Mouse (Mus musculus) forebrain, postnatal 0 days (tissue): ENCODE results near the gene Fam20a. TPM values are rescaled to one million over a fixed set of nuclear protein-coding genes. Genes with fewer than 3 reads are reported as not detected.

Source experiments
- ATAC-seq: fragments of 200-750 bp; cut with Nextera tagmentation; 2 replicates; pipeline ENCODE4 v1.8.0; 2017; ENCODE audit warnings: mild to moderate bottlenecking, moderate library complexity
- DNase-seq: peaks from one replicate; pipeline ENCODE4 v3.0.0-alpha.2; 2015
- H3K27ac ChIP-seq: fragments of 300-500 bp; sonication (generic); 2 replicates; pipeline ENCODE4 v1.5.1; 2014; ENCODE audit warnings: low read depth, mild to moderate bottlenecking, antibody characterized with exemption, low read length, moderate library complexity, mixed read lengths
- H3K27me3 ChIP-seq: fragments of 300-500 bp; sonication (generic); 2 replicates; pipeline ENCODE4 v1.6.1; 2014; ENCODE audit warnings: mild to moderate bottlenecking, low read length, mixed read lengths; ENCODE audit not compliant: insufficient read depth
- H3K36me3 ChIP-seq: fragments of 300-500 bp; sonication (generic); 2 replicates; pipeline ENCODE4 v1.6.1; 2014; ENCODE audit warnings: mild to moderate bottlenecking, moderate library complexity; ENCODE audit not compliant: insufficient read depth
- H3K4me1 ChIP-seq: fragments of 300-500 bp; sonication (generic); 2 replicates; pipeline ENCODE4 v1.6.1; 2014; ENCODE audit warnings: antibody characterized with exemption; ENCODE audit not compliant: insufficient read depth
- H3K4me2 ChIP-seq: fragments of 300-500 bp; sonication (generic); 2 replicates; pipeline ENCODE4 v1.6.1; 2014; ENCODE audit warnings: low read depth, mild to moderate bottlenecking, moderate library complexity
- H3K4me3 ChIP-seq: fragments of 300-500 bp; sonication (generic); 2 replicates; pipeline ENCODE4 v1.5.1; 2014; ENCODE audit warnings: low read depth, low read length, mixed read lengths
- H3K9ac ChIP-seq: fragments of 300-500 bp; sonication (generic); 2 replicates; pipeline ENCODE4 v1.6.1; 2014; ENCODE audit warnings: mild to moderate bottlenecking
- H3K9me3 ChIP-seq: fragments of 300-500 bp; sonication (generic); 2 replicates; pipeline ENCODE4 v1.6.1; 2016; ENCODE audit warnings: low read length
- CTCF ChIP-seq: sonication (generic); IDR thresholded peaks from 2 replicates; pipeline ENCODE4 v1.5.1; 2016; ENCODE audit warnings: antibody characterized with exemption, control low read depth, low read depth
- WGBS: fragments of 180-500 bp; shearing (Covaris S2); extraction: QIAGEN DNeasy Blood & Tissue Kit; methylation state at CpG from one replicate; pipeline ENCODE4 v1.1.7; 2014; 5-methylcytosine and 5-hydroxymethylcytosine counted together
- polyA plus RNA-seq: library from polyadenylated mRNA; unstranded; fragments of >200 nt; fragmentation: Nextera tagmentation; extraction: Ambion mirVana; gene quantifications from 2 replicates; pipeline ENCODE4 v1.2.1, GENCODE M21; 2015
- total RNA-seq: library from RNA; depleted of rRNA; stranded (reverse); fragments of >200 nt; gene quantifications from 2 replicates; pipeline ENCODE4 v1.2.3, GENCODE M21; 2014

Gene Fam20a
- total and polyA plus RNA-seq, 2 experiments from 2014 or later, result 4.3 to 4.6 TPM

GRCm38 (mm10) chr11:109654581-109654980, 67.5 kb downstream of the Fam20a start:
- H3K27ac ChIP-seq, result no peak overlapping the region
- no peaks in the 10 kb centered on the region for H3K9me3 ChIP-seq
- DNase-seq (no peak), ATAC-seq (no peak)
- 86% methylated on average over 6 of the region's 6 CpGs for WGBS
- H3K4me1 ChIP-seq, result peaks cover 17% of the 10 kb centered on the region; the same call in 1 of the 2 replicates
- H3K27me3 ChIP-seq, result no peaks in the 10 kb centered on the region
- H3K4me3 ChIP-seq, result no peak overlapping the region
- H3K9ac ChIP-seq, result no peak overlapping the region
- no peak for TF ChIP-seq CTCF
- peaks cover 23% of the 10 kb centered on the region for H3K36me3 ChIP-seq
- no peak overlapping the region for H3K4me2 ChIP-seq

GRCm38 (mm10) chr11:109653201-109653600, 68.9 kb downstream of the Fam20a start:
- Histone ChIP-seq H3K9ac (peak overlapping the region; percentile 14; the same call in 1 of the 2 replicates), H3K27me3 (no peaks in the 10 kb centered on the region), H3K4me2 (peak overlapping the region; percentile 76), H3K4me3 (peak overlapping the region; percentile 93; the same call in 1 of the 2 replicates), H3K27ac (0 out of 2 replicates have a peak overlapping the region, but pooled peaks have one; percentile 15), H3K36me3 (peaks cover 23% of the 10 kb centered on the region), H3K9me3 (no peaks in the 10 kb centered on the region), H3K4me1 (peaks cover 29% of the 10 kb centered on the region)
- no peak for DNase-seq
- 65% methylated on average over 8 of the region's 8 CpGs for WGBS
- no peak for ATAC-seq
- TF ChIP-seq CTCF, result no peak

- ATAC-seq, result no peak
- H3K27ac ChIP-seq, result no peak overlapping the region
- peak overlapping the region; percentile 93 for H3K4me3 ChIP-seq
- peaks cover 33% of the 10 kb centered on the region for H3K4me1 ChIP-seq
- no peaks in the 10 kb centered on the region for H3K9me3 ChIP-seq
- peaks cover 23% of the 10 kb centered on the region for H3K36me3 ChIP-seq
- WGBS, result 29% methylated on average over 6 of the region's 6 CpGs
- DNase-seq, result no peak
- no peaks in the 10 kb centered on the region for H3K27me3 ChIP-seq
- no peak for TF ChIP-seq CTCF
- H3K9ac ChIP-seq, result peak overlapping the region; percentile 88
- H3K4me2 ChIP-seq, result peak overlapping the region; percentile 76
Measured at GRCm38 (mm10) chr11:109652505-109652904, 69.6 kb downstream of the Fam20a start.

GRCm38 (mm10) chr11:109651566-109652024, 70.5 kb downstream of the Fam20a start:
- TF ChIP-seq CTCF, result no peak
- Histone ChIP-seq H3K36me3 (peaks cover 17% of the 10 kb centered on the region), H3K9me3 (no peaks in the 10 kb centered on the region), H3K9ac (peak overlapping the region; percentile 88), H3K4me2 (peak overlapping the region; percentile 76), H3K27ac (peak overlapping the region; percentile 95), H3K27me3 (no peaks in the 10 kb centered on the region), H3K4me3 (peak overlapping the region; percentile 93), H3K4me1 (peaks cover 33% of the 10 kb centered on the region)
- ATAC-seq (no peak), DNase-seq (no peak)
- 2% methylated on average over 21 of the region's 21 CpGs for WGBS

GRCm38 (mm10) chr11:109650788-109651565, 71.1 kb downstream of the Fam20a start:
- Histone ChIP-seq H3K27me3 (no peaks in the 10 kb centered on the region), H3K9ac (peak overlapping the region; percentile 88), H3K27ac (peak overlapping the region; percentile 95), H3K36me3 (peaks cover 11% of the 10 kb centered on the region), H3K9me3 (no peaks in the 10 kb centered on the region), H3K4me2 (peak overlapping the region; percentile 76), H3K4me3 (peak overlapping the region; percentile 93), H3K4me1 (peaks cover 33% of the 10 kb centered on the region)
- DNase-seq (peak; percentile 98), ATAC-seq (peak; percentile 94)
- no peak for TF ChIP-seq CTCF
- 2% methylated on average over 74 of the region's 90 CpGs for WGBS

- ATAC-seq, result peak; percentile 79
- Histone ChIP-seq H3K9ac (peak overlapping the region; percentile 88), H3K27me3 (no peaks in the 10 kb centered on the region), H3K27ac (peak overlapping the region; percentile 95), H3K36me3 (peaks cover 3% of the 10 kb centered on the region), H3K4me2 (peak overlapping the region; percentile 76), H3K4me3 (peak overlapping the region; percentile 93), H3K9me3 (no peaks in the 10 kb centered on the region), H3K4me1 (peaks cover 33% of the 10 kb centered on the region)
- WGBS, result 1% methylated on average over 31 of the region's 31 CpGs
- no peak for TF ChIP-seq CTCF
- peak; percentile 90 for DNase-seq
Measured at GRCm38 (mm10) chr11:109649975-109650701, 71.9 kb downstream of the Fam20a start.
